Mouse (Mus musculus) right cerebral cortex, adult 2 months (tissue): ENCODE measurements around the gene Vmn2r97.
"Not testable (repeated sequence)": the region's sequence is repeated elsewhere in the genome, so short reads cannot be mapped to it uniquely, and the experiment has no call there.

Source experiments
- DNase-seq, 2 experiments: peaks; one replicate each; pipeline ENCODE4 v3.0.0; 2021 to 2022; ENCODE audit warnings: low spot score in 2 of 2

The Vmn2r97 gene

DNA sequence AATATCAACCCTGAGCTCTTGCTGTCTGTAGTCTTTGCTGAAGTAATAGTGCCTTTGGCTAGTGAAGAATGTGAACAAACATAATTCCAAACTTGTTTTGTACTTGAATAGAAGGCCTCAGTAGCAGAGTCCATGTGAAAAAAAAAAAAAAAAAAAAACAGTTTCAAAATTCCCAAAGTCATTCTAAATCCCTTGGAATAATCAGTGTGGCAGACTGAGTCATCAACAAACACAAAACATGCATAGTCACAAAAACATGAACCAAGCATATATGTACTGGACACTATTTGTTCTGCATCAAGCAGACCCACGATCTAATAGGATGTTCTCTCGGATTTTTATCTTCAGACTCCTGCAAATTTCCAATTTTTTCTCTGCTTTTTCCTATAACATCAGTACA lies at the start of gene Vmn2r97:
Vmn2r97 (plus strand) TSS at position 301 of the 400 bp plus-strand sequence.
- DNase-seq = not testable (repeated sequence)

GRCm38 (mm10) chr17:18882436-18882835 lies 31.7 kb upstream of the Vmn2r97 start:
- not testable (repeated sequence) for DNase-seq

GRCm38 (mm10) chr17:18889745-18890329 lies 24.3 kb upstream of the Vmn2r97 start:
- DNase-seq = no peak

- not testable (repeated sequence) for DNase-seq
Measured at GRCm38 (mm10) chr17:18957800-18958199, 43.7 kb downstream of the Vmn2r97 start.

GRCm38 (mm10) chr17:18968371-18969275 lies 54.5 kb downstream of the Vmn2r97 start:
- DNase-seq = no peak
